Mouse (Mus musculus) CH12.LX (cell line): ENCODE measurements around the gene Cnn2. TPM values are rescaled to one million over a fixed set of nuclear protein-coding genes. Genes with fewer than 3 reads are reported as not detected.
A peak's percentile ranks its signal among the peaks of the same experiment; 100 is the strongest.

Experiments
- DNase-seq: peaks from one replicate; pipeline ENCODE4 v3.0.0-alpha.2; 2013; ENCODE audit errors: extremely low read depth
- H3K27ac ChIP-seq: 2 replicates; pipeline ENCODE4 v1.5.1; 2012; ENCODE audit warnings: low read depth, mild to moderate bottlenecking, control low read depth, moderate library complexity; ENCODE audit not compliant: insufficient read depth
- H3K27me3 ChIP-seq: replicated peaks from 2 replicates; pipeline ENCODE3; 2012; ENCODE audit warnings: inconsistent platforms
- H3K36me3 ChIP-seq, 2 experiments: replicated peaks in 1 of 2; 2 replicates each; pipeline versions ENCODE3 to v1.6.1; 2012; ENCODE audit warnings: inconsistent platforms in 1 of 2, low read length in 1 of 2, mild to moderate bottlenecking in 1 of 2, mixed read lengths in 1 of 2, moderate library complexity in 1 of 2; ENCODE audit not compliant: control insufficient read depth in 1 of 2, insufficient read depth in 1 of 2
- H3K4me1 ChIP-seq, 2 experiments: 2 replicates each; pipeline ENCODE4 v1.6.1; 2012; ENCODE audit warnings: inconsistent platforms in 1 of 2, moderate library complexity in 1 of 2; ENCODE audit not compliant: insufficient read depth in 2 of 2, control insufficient read depth in 1 of 2
- H3K4me2 ChIP-seq: 2 replicates; pipeline ENCODE4 v1.6.1; 2012; ENCODE audit warnings: low read depth, mild to moderate bottlenecking, control low read depth; ENCODE audit not compliant: poor library complexity, insufficient read depth, severe bottlenecking
- H3K4me3 ChIP-seq, 3 experiments: fragments of 150-350 bp in 1 of 3; sonication (generic) in 1 of 3; replicated peaks in 1 of 3; 2 replicates each; pipeline versions ENCODE3 to v1.5.1; 2011 to 2012; ENCODE audit warnings: low read depth in 2 of 3, low read length in 2 of 3, mild to moderate bottlenecking in 2 of 3, moderate library complexity in 2 of 3, control low read depth in 1 of 3, improper control_type of control experiment in 1 of 3, inconsistent platforms in 1 of 3, mixed read lengths in 1 of 3; ENCODE audit not compliant: poor library complexity in 1 of 3
- H3K79me2 ChIP-seq: replicated peaks from 2 replicates; pipeline ENCODE4 v1.6.1; 2012; ENCODE audit warnings: mild to moderate bottlenecking, moderate library complexity; ENCODE audit not compliant: control insufficient read depth, poor library complexity, insufficient read depth, severe bottlenecking; ENCODE audit errors: extremely low read depth
- H3K9ac ChIP-seq: 2 replicates; pipeline ENCODE4 v1.6.1; 2012; ENCODE audit warnings: low read depth, mild to moderate bottlenecking, control low read depth, moderate library complexity; ENCODE audit not compliant: insufficient read depth
- H3K9me3 ChIP-seq: replicated peaks from 2 replicates; pipeline ENCODE3; 2012; ENCODE audit warnings: low read length, inconsistent platforms, mixed read lengths
- BHLHE40 ChIP-seq: IDR thresholded peaks from 2 replicates; pipeline ENCODE4 v1.6.1; 2011; ENCODE audit warnings: mild to moderate bottlenecking, low read depth, low read length, improper control_type of control experiment
- CHD1 ChIP-seq: IDR thresholded peaks from 2 replicates; pipeline ENCODE4 v1.6.1; 2012; ENCODE audit warnings: low read depth, low read length, improper control_type of control experiment, inconsistent platforms
- CHD2 ChIP-seq: IDR thresholded peaks from 2 replicates; pipeline ENCODE4 v1.6.1; 2011; ENCODE audit warnings: low read length, improper control_type of control experiment
- CTCF ChIP-seq, 2 experiments: IDR thresholded peaks in 1 of 2; conservative IDR thresholded peaks in 1 of 2; 2 replicates each; pipeline ENCODE4 v1.5.1; 2011 to 2012; ENCODE audit warnings: low read depth in 2 of 2, low read length in 2 of 2, improper control_type of control experiment in 1 of 2, inconsistent platforms in 1 of 2, mild to moderate bottlenecking in 1 of 2, moderate library complexity in 1 of 2
- E2F4 ChIP-seq: IDR thresholded peaks from 2 replicates; pipeline ENCODE4 v1.6.1; 2011; ENCODE audit warnings: low read depth, low read length, improper control_type of control experiment; ENCODE audit not compliant: insufficient replicate concordance
- ELF1 ChIP-seq: IDR thresholded peaks from 2 replicates; pipeline ENCODE4 v1.6.1; 2014; ENCODE audit warnings: low read depth, mild to moderate bottlenecking, inconsistent platforms, low read length, improper control_type of control experiment
- EP300 ChIP-seq: IDR thresholded peaks from 2 replicates; pipeline ENCODE4 v1.6.1; 2011; ENCODE audit warnings: low read length, improper control_type of control experiment
- ETS1 ChIP-seq: conservative IDR thresholded peaks from 2 replicates; pipeline ENCODE4 v1.6.1; 2012; ENCODE audit warnings: low read depth, mild to moderate bottlenecking, inconsistent platforms, low read length, improper control_type of control experiment, moderate library complexity
- GABPA ChIP-seq: IDR thresholded peaks from 2 replicates; pipeline ENCODE4 v1.6.1; 2012; ENCODE audit warnings: low read depth, low read length, improper control_type of control experiment, inconsistent platforms; ENCODE audit not compliant: insufficient replicate concordance
- HCFC1 ChIP-seq: IDR thresholded peaks from 2 replicates; pipeline ENCODE4 v1.6.1; 2012; ENCODE audit warnings: low read depth, mild to moderate bottlenecking, inconsistent platforms, low read length, improper control_type of control experiment
- IRF4 ChIP-seq: IDR thresholded peaks from 2 replicates; pipeline ENCODE4 v1.6.1; 2014; ENCODE audit warnings: low read depth, mild to moderate bottlenecking, inconsistent platforms, low read length, improper control_type of control experiment
- JUN ChIP-seq: IDR thresholded peaks from 2 replicates; pipeline ENCODE4 v1.6.1; 2011; ENCODE audit warnings: low read depth, mild to moderate bottlenecking, low read length, improper control_type of control experiment, moderate library complexity; ENCODE audit not compliant: insufficient read depth
- JUND ChIP-seq: conservative IDR thresholded peaks from 2 replicates; pipeline ENCODE4 v1.6.1; 2011; ENCODE audit warnings: low read depth, low read length, improper control_type of control experiment
- KAT2A ChIP-seq: IDR thresholded peaks from 2 replicates; pipeline ENCODE4 v1.6.1; 2012; ENCODE audit warnings: low read length, improper control_type of control experiment, inconsistent platforms; ENCODE audit not compliant: insufficient replicate concordance
- MAFK ChIP-seq: IDR thresholded peaks from 2 replicates; pipeline ENCODE4 v1.6.1; 2011; ENCODE audit warnings: low read length, improper control_type of control experiment; ENCODE audit not compliant: insufficient replicate concordance
- MAX ChIP-seq: IDR thresholded peaks from 2 replicates; pipeline ENCODE4 v1.6.1; 2011; ENCODE audit warnings: low read length, improper control_type of control experiment
- MAZ ChIP-seq: IDR thresholded peaks from 2 replicates; pipeline ENCODE4 v1.6.1; 2012; ENCODE audit warnings: low read depth, mild to moderate bottlenecking, inconsistent platforms, low read length, improper control_type of control experiment, moderate library complexity
- MEF2A ChIP-seq: IDR thresholded peaks from 2 replicates; pipeline ENCODE4 v1.6.1; 2014; ENCODE audit warnings: low read depth, mild to moderate bottlenecking, inconsistent platforms, low read length, improper control_type of control experiment, borderline replicate concordance
- MXI1 ChIP-seq: IDR thresholded peaks from 2 replicates; pipeline ENCODE4 v1.6.1; 2011; ENCODE audit warnings: mild to moderate bottlenecking, low read depth, low read length, improper control_type of control experiment
- MYC ChIP-seq: IDR thresholded peaks from 2 replicates; pipeline ENCODE4 v1.6.1; 2011; ENCODE audit warnings: low read depth, mild to moderate bottlenecking, improper control_type of control experiment, low read length
- NELFE ChIP-seq: IDR thresholded peaks from 2 replicates; pipeline ENCODE4 v1.6.1; 2011; ENCODE audit warnings: low read depth, low read length, improper control_type of control experiment
- NRF1 ChIP-seq: IDR thresholded peaks from 2 replicates; pipeline ENCODE4 v1.6.1; 2014; ENCODE audit warnings: low read depth, mild to moderate bottlenecking, inconsistent platforms, low read length, improper control_type of control experiment, moderate library complexity
- PAX5 ChIP-seq: IDR thresholded peaks from 2 replicates; pipeline ENCODE4 v1.6.1; 2012; ENCODE audit warnings: low read length, inconsistent platforms, mixed read lengths
- POLR2A ChIP-seq: IDR thresholded peaks from 2 replicates; pipeline ENCODE4 v1.6.1; 2011; ENCODE audit warnings: low read depth, mild to moderate bottlenecking, improper control_type of control experiment, low read length
- POLR2AphosphoS2 ChIP-seq: IDR thresholded peaks from 2 replicates; pipeline ENCODE4 v1.6.1; 2011; ENCODE audit warnings: low read depth, low read length, improper control_type of control experiment
- RAD21 ChIP-seq: IDR thresholded peaks from 2 replicates; pipeline ENCODE4 v1.6.1; 2011; ENCODE audit warnings: low read depth, mild to moderate bottlenecking, low read length, improper control_type of control experiment, moderate library complexity
- RCOR1 ChIP-seq: conservative IDR thresholded peaks from 2 replicates; pipeline ENCODE4 v1.6.1; 2012; ENCODE audit warnings: low read depth, mild to moderate bottlenecking, inconsistent platforms, low read length, improper control_type of control experiment
- SIN3A ChIP-seq: IDR thresholded peaks from 2 replicates; pipeline ENCODE4 v1.6.1; 2012; ENCODE audit warnings: low read length, improper control_type of control experiment, inconsistent platforms
- SMC3 ChIP-seq: IDR thresholded peaks from 2 replicates; pipeline ENCODE4 v1.6.1; 2011; ENCODE audit warnings: low read depth, low read length, improper control_type of control experiment
- TBP ChIP-seq: conservative IDR thresholded peaks from 2 replicates; pipeline ENCODE4 v1.6.1; 2011; ENCODE audit warnings: low read depth, low read length, improper control_type of control experiment
- TCF12 ChIP-seq: IDR thresholded peaks from 2 replicates; pipeline ENCODE4 v1.6.1; 2014; ENCODE audit warnings: low read depth, mild to moderate bottlenecking, inconsistent platforms, low read length, improper control_type of control experiment
- UBTF ChIP-seq: IDR thresholded peaks from 2 replicates; pipeline ENCODE4 v1.6.1; 2012; ENCODE audit warnings: low read depth, mild to moderate bottlenecking, inconsistent platforms, low read length, improper control_type of control experiment, moderate library complexity
- USF1 ChIP-seq: IDR thresholded peaks from 2 replicates; pipeline ENCODE4 v1.6.1; 2014; ENCODE audit warnings: low read depth, mild to moderate bottlenecking, inconsistent platforms, low read length, improper control_type of control experiment
- USF2 ChIP-seq: conservative IDR thresholded peaks from 2 replicates; pipeline ENCODE4 v1.6.1; 2011; ENCODE audit warnings: low read depth, low read length, improper control_type of control experiment
- ZC3H11A ChIP-seq: IDR thresholded peaks from 2 replicates; pipeline ENCODE4 v1.6.1; 2012; ENCODE audit warnings: low read depth, mild to moderate bottlenecking, inconsistent platforms, low read length, improper control_type of control experiment
- ZKSCAN1 ChIP-seq: IDR thresholded peaks from 2 replicates; pipeline ENCODE4 v1.6.1; 2012; ENCODE audit warnings: low read depth, inconsistent platforms, low read length, improper control_type of control experiment, borderline replicate concordance
- ZMIZ1 ChIP-seq: IDR thresholded peaks from 2 replicates; pipeline ENCODE4 v1.6.1; 2012; ENCODE audit warnings: low read depth, mild to moderate bottlenecking, inconsistent platforms, low read length, improper control_type of control experiment
- ZNF384 ChIP-seq: IDR thresholded peaks from 2 replicates; pipeline ENCODE4 v1.6.1; 2012; ENCODE audit warnings: low read depth, low read length, improper control_type of control experiment, inconsistent platforms
- dilution Hi-C: fragments of 300-500 bp; cut with MboI; formaldehyde crosslinking; loops from 2 replicates; pipeline ENCODE4 v1.14.3; 2020; ENCODE audit warnings: low sequenced_read_pairs; ENCODE audit not compliant: extremely low pct_unique_long_range_greater_than_20kb, extremely low pct_ligation_motif_present
- in situ Hi-C: fragments of 300-500 bp; cut with MboI; formaldehyde crosslinking; loops from 3 replicates; pipeline ENCODE4 v1.14.3; 2019; ENCODE audit warnings: low sequenced_read_pairs, low pct_ligation_motif_present, low pct_unique_long_range_greater_than_20kb, mixed read lengths
- polyA plus RNA-seq: library from polyadenylated mRNA; unstranded; fragments of >175 nt; gene quantifications from 2 replicates; pipeline ENCODE4 v1.2.1, GENCODE M21; 2012; ENCODE audit warnings: low read depth; ENCODE audit not compliant: insufficient read length
- total RNA-seq, 2 experiments: library from RNA; depleted of rRNA; stranded (reverse); fragments of 300-350 nt in 1 of 2; fragments of >200 nt in 1 of 2; gene quantifications; 2 replicates each; pipeline ENCODE4 v1.2.3; 2012 to 2014

The Cnn2 gene
- total and polyA plus RNA-seq, 3 experiments: 26.9 to 62.7 (median 49.0) TPM

GRCm38 (mm10) chr10:80024229-80025043 is 36.1 kb downstream of the Cnn2 start:
- H3K9me3 ChIP-seq: no peaks in the 10 kb centered on the region
- dilution Hi-C loops (no loop called here), in situ Hi-C loops (no loop called here)
- peak overlapping the region; percentile 48 for H3K4me2 ChIP-seq
- H3K4me3 ChIP-seq: peak overlapping the region in 2 of 3 experiments; percentile 34 to 37
- H3K27ac ChIP-seq: peak overlapping the region; percentile 97
- H3K9ac ChIP-seq: peak overlapping the region; percentile 19
- DNase-seq: peak; percentile 74
- no peaks in the 10 kb centered on the region for H3K79me2 ChIP-seq
- TF ChIP-seq USF2 (no peak), MXI1 (0 out of 2 replicates have a peak, but pooled peaks have one; percentile 59), EP300 (peak; percentile 94), GABPA (no peak), POLR2A (peak; percentile 41; the same call in 1 of the 2 replicates), TBP (no peak), POLR2AphosphoS2 (no peak), NELFE (no peak), ZMIZ1 (no peak), ETS1 (peak; percentile 74), E2F4 (no peak), SMC3 (no peak; the same call in 1 of the 2 replicates), CHD1 (0 out of 2 replicates have a peak, but pooled peaks have one; percentile 76), MYC (peak; percentile 53; the same call in 1 of the 2 replicates), JUN (peak; percentile 75), IRF4 (peak; percentile 98), ELF1 (peak; percentile 81), MAFK (no peak), ZC3H11A (no peak), USF1 (no peak), MAX (peak; percentile 56; the same call in 1 of the 2 replicates), SIN3A (peak; percentile 82; the same call in 1 of the 2 replicates), CHD2 (peak; percentile 56), UBTF (peak; percentile 49; the same call in 1 of the 2 replicates), TCF12 (peak; percentile 77), PAX5 (no peak), RCOR1 (peak; percentile 79; the same call in 1 of the 2 replicates), RAD21 (no peak), MEF2A (peak; percentile 54; the same call in 1 of the 2 replicates), CTCF (conservative IDR thresholded peaks at IDR 0.05 in 1 of 2, IDR thresholded peaks at IDR 0.05 in 1 of 2; ENCODE audit: low read depth in 2 of 2, low read length in 2 of 2) (no peak), HCFC1 (peak; percentile 44), BHLHE40 (peak; percentile 76), MAZ (peak; percentile 87), ZKSCAN1 (no peak), JUND (peak; percentile 72), NRF1 (no peak), KAT2A (no peak), ZNF384 (peak; percentile 58)
- H3K27me3 ChIP-seq: no peaks in the 10 kb centered on the region
- H3K36me3 ChIP-seq: peaks cover 64 to 84% of the 10 kb centered on the region in 2 experiments
- peaks cover 27 to 36% of the 10 kb centered on the region in 2 experiments for H3K4me1 ChIP-seq
